Mouse (Mus musculus) granulocyte monocyte progenitor cell, adult 5-6 weeks (primary cell): Measurements from ENCODE around the gene Nfasc. TPM values are rescaled to one million over a fixed set of nuclear protein-coding genes. Genes with fewer than 3 reads are reported as not detected.

Source experiments
- ATAC-seq: replicated peaks from 2 replicates; pipeline ENCODE4 v1.8.0; 2016; ENCODE audit warnings: mild to moderate bottlenecking, moderate TSS enrichment, inconsistent platforms; ENCODE audit not compliant: poor library complexity, severe bottlenecking
- total RNA-seq, 2 experiments: library from RNA; stranded (forward) in 1 of 2; stranded (reverse) in 1 of 2; fragments of 200-712, 200-1000 nt in 1 of 2; fragments of >200 nt in 1 of 2; fragmentation: Nextera tagmentation in 1 of 2; gene quantifications; 2 replicates each; pipeline ENCODE4 v1.2.3; 2014 to 2017

Nfasc gene
- total RNA-seq, 2 experiments from 2014 or later: not detected

DNA sequence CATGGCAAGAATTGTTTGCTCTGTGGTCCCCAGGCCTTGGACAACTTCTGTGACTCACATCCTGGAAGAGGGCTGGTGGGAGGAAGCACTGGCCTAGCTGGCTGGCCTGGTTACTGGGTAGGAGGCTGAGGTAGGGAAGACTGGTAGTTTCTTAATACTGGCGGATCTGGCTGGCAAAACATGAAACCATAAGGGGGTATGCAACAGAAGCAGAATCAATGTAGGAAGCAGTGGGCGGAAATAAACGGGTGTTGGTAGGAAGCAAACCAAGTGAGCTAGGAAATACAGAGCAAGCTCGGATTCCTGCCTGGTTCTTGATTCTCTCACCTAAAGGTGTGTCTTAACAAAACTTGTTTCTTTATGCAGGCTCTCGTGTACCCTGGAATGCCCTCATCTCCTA is 149.5 kb downstream of the Nfasc start:
- ATAC-seq: no peak

DNA sequence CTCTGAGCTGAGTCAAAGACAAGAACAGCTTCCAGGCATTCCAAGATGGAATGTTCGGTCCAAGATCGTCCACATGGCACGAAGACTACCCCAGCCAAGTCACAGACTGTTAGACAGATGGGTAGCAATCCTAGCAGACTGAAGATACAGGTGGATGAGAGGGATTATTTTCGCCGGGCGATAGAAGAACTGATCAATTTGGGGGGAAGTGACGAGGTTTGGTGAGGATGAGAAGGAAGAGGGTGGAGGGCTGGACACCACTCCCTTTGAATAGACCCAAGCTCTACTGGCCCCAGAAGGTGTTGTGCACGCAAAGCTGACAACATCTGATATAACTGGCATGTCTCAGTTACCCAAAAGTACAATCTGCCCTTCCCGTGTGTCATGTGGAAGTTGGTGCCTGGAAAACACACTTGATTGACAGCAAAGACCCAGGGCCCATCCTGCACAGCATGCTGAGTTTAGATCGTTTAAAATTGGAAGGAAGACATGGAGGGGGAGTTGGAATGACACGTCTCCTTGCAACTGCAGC is 150.1 kb downstream of the Nfasc start:
- ATAC-seq: no peak

DNA sequence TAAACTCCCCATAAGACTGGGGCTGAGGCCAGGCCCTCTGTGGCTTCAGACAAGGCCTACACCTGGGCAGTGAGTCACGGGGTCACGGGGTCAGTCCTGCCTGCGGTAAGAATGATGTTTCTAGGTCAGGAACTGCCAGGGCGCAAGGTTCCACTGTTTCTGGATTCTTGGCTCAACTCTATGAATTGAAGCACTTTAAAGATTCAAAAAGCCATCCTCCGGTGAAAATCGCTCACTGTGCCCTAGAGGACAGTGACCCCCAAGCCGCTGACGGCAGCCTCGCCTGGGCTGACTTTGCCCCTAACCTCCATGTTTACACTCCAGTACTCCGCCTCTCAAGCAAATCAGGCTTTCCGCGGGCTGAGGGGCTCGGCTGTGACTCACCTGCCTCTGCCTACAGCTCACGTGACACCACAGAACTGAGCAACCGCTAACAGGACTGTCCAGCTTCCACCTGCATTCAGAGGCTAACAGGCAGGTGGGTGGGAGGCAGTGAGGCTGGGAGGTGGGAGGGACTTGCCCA is 154.9 kb downstream of the Nfasc start:
- ATAC-seq: no peak

DNA sequence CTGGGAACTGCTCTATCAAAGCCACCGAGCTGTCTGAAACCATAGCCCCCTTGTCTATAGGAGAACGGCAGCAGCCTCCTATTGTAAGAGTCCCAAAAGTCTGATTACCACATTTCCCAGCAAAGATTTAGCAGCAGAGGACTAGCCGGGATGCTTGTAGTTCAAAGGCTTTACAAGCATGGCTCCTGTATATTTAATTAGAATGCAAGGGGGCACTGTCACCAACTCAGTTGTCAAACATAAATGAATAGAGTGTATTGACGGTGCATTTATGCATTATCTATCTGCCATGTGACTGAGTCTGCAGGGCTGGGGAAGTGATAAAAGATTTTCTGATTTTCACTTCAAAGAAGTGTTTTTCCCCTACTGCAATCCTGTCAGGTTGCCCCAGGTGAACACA is 156.2 kb downstream of the Nfasc start:
- no peak for ATAC-seq

DNA sequence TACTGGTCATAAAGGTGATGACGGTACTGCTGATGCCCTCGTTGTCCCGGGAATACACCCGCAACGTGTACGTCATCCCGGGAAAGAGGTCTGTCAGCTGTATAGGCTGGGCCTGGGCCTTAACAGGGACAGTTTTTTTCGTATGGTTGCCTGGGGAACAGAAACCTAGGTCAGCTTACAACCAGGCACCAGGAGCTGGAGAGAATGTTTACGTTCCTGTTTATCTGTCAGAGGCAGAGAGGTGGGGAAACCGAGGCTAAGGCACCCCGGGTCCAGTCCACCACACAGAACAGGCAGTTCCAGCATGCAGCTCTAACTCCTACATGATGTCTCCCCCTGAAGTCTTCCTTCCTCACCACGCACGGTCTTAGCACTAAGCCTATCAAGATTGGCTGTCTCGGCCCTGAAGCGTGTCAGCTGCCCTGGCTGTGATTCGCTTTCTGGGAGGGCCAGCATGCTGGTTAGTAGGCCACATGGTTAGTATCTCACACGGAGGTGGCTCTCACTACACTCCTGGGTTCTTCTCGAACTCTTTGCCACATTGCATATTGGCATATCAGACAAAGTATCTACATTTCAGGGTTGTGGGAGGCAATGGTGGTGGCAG is 158.5 kb downstream of the Nfasc start:
- no peak for ATAC-seq

DNA sequence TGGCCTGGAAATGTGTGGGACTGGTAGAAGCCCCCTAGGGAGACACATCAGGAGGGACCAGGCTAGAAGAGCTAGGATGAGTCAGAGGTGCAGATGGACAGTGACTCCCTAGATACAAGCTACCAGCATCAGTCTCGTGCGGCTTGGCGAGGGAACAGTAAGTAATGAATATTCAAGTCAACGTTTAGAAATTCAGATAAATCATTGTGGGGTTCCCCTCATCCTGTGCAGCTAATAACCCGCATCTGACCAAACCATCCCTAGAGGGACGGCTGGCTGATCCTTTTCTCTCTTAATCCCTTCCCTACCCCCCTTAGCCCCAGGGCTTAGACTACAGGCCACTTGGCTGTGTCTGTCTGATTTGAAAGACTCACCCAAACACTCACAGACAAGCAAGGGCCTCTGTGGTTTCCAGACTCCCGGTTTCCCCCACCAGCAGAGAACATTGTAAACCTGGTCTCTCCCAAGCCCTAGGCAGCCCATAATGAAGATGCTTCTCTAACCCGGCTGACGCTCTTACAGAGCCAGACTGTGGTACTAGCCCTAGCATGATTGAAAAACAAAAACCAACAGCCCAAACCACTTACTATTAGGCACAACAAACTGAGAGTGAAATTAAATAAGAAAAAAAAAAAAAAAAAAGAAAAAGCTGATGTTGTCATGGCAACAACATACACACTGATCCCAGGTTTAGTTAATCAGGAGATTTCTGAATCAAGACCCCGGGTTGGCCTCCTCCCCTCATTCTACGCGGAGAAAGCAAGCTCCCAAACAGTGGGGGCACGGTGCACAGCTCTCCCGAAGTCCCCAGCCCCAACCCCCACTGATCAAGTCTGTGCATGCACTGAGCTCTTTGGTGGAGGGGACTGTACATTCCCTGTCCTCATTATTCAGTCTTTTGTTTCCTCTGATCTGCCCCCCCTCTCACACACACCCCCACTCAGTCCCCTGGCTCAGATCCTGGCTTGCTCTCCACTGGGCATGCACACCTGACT is 159.5 kb downstream of the Nfasc start:
- no peak for ATAC-seq

DNA sequence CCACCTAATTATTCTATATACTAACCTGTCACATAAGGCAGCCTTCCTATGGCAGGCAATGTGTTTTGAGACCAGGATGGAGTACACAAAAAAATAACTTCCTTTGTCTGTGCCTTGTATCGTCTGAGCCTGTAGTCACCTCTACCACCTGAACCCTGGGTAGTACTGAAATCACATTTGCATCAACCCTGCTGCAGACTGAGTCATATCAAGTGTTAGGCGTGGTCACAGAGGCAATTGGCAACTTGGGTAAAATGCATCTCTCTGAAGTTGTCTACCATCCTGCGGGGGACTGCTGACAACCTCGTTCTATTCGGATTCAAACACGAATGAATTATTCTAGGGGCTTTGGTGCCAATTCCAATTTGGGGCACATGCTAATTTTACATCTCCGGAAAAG is 161.5 kb downstream of the Nfasc start:
- no peak for ATAC-seq

DNA sequence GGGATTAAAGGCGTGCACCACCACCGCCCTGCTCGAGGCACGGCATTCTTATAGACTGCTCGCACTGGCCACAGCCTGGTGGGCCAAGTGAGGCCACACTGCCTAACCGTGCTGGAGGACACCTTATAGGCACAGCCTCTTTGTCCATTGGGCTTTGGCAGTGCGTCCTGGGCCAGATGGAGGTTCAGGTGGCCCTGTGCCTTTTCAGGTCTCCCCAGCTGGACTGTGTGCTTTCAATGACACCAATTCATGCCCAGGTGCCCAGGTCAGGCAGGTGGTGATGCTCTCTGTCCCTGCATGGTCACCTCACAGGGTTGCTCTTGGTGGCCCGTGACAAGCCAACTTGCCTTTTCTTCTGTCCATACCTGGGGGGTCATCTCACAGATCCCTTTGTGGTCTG is 164.8 kb downstream of the Nfasc start:
- ATAC-seq: no peak

DNA sequence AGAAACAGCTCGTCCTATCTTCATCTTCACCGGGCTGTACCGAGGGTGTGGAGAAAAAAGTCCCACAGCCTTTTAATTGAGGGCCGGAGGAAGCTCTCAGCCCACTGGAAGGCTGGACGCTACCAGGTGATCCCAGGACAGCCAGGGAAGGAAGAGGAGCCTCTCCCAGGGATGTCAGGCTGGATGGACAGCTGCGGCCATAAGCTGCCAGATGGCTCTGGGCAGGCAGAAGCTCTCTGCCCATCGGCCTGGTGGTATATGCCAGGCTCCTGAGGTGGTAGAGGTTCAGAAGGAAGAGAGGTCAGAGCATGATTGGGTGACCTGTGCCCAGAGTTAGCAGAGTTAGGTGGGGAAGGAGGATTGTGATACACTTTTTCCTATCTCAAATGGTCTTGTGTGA is 168.7 kb downstream of the Nfasc start:
- no peak for ATAC-seq

DNA sequence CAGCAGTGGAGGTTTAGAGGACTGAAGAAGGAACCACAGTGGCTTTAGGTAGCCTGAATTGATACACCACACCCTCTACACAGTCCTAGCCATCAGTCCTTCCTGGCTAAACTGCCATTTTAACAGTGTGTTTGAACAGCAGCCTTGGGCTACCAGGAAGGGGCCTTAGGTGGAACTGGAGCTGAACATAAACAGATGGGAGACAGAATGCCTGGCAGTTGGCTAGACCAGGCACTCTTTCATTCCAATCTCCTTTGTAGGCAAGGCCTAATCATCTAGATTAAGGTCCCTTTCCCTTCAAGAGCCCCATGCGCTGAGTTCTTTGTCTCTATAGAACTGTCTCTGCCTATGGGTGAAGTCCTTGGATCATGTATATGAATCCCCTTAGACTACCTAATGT is 170.0 kb downstream of the Nfasc start:
- ATAC-seq: no peak

DNA sequence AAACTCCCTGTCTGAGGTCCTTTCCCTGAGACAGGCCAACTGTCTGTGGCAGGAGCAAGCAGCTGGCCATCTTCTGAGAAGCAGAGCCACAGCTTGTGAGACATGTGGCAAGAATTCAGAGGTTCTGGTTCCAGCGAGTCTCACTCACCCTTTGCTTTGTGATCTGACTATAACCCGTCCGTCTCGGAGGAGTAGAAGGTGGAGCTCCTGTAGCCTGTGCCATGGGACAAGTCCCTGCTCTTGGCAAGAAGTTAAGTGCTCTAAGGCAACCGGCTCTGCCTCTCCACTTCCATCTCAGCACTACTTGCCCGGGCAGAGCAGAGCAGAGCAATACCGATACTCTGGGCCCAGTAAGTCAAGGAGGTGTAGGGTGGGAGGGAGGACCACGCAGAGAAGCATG is 170.7 kb downstream of the Nfasc start:
- no peak for ATAC-seq

DNA sequence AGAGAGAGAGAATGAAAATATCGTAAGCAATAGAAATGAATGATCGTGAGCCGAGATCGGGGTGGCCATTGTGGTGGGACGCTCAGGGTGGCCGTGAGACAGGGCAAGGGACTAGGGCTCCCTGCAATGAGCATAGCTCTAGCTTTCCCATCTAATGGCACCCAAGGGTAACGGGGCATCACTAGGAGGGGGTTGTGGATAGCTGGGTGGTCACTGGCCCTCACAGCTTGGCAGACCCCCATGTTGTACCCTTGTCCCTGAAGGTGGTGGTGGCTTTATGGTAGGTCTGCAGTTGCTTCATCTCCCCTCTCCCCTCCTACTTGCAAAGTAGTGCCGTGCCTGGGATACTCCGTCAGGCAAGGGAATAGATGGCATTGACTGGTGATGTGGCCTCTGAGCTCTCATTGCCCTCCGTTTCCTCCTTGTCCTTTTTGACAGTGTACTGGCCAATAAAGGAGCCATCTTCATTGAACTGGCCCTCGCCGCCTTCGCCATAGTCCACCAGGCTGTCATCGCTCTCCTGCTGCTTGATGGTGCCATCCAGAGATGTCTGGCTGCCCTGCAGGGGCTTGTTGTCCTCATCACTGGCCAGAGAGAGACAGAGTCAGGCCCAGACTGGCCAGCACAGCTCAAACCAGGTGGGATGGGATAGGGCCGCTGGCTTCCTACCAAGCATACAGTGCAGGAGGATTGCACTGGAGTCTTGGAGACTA is 171.4 kb downstream of the Nfasc start:
- no peak for ATAC-seq

DNA sequence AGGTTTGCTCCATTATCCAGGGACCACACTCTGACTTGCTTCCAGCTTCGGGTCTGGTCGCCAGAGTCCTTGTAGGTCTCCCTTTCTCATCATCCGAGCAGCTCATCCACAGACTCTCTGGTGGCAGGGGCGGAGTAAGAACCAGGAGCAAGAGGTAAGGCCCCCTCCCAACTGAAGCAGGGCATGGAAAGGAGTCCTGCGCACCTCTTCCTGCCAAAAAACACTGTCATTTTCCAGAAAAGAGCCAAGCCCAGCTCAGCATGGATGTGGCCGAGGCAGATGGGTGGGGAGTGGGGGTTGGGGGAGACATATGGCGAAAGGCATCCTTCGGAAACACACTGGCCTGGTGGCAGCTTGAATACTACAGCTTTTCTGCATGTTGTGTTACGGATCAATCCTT is 172.1 kb downstream of the Nfasc start:
- ATAC-seq: no peak

DNA sequence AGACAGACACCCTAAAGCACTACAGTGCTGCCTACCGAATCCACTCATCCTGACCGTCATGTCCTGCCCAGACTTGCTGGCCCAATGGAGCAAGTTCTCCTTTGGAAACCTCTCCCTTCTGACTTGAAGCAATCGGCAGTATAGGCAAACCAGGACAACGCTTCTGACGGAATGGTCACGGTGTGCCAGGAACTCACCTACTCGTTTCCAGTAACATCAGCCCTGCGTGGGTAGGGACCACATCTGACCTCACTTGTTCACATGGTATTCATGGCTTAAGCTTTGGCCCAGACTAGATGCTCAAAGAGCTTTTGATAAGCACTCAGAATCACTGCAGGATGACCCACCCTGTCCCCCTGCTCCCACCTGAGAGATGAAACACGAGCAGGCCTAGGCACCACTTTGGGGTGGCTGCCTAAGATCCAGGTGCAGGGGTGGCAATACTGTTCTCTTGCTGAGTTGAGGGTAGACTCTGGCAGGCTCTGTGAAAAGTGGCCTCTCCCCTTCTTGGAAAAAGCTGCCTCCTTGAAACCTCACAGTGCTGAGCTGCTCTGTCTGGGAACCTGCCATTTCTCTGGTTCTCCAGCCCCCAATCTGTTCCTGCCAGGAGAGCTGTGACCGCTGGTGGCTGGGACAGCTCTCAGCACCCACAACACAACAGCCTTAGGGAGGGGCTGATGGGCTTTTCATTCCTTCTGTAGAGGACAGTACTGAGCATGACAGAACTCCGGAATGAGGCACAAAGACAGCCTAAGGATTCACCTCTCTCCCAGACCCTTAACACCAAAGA is 174.1 kb downstream of the Nfasc start:
- ATAC-seq: no peak

DNA sequence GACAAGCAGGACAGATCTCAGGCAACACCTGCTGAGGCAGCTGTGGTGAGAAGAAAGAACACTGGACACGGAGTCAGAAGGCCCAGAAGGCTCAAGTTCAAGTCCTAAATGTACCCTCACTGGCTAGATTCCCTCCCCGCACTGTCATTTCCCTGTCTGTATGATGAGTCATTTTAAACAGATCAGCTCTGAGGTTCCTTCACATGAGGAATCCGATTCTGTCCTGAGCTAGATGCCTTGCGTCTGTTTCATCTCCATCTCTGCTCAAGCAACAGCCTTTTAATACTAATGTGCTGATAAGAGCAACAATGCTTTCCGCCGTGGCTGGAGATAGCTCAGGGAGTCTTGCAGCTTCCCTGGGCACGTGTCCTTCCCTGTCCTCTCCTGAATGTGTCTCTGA is 175.8 kb downstream of the Nfasc start:
- ATAC-seq: no peak

DNA sequence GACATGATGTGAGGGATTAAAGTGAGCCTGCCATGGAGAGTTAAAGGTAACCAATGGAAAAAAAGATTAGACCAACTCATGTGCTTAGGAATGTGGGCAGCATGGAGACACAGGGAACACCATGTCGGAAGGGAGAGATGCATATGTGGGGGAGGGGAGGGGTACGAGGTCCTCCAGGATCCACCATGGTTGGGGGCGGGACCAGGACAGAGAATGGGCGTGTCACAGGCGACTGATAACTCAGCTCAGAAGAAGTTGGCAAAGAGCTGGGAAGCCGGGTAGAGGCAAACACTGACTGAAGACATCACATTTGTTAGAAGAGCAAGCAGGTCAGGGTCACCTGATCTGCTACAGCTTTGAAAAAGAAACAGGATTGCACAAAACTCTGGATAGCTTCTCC is 176.7 kb downstream of the Nfasc start:
- no peak for ATAC-seq

DNA sequence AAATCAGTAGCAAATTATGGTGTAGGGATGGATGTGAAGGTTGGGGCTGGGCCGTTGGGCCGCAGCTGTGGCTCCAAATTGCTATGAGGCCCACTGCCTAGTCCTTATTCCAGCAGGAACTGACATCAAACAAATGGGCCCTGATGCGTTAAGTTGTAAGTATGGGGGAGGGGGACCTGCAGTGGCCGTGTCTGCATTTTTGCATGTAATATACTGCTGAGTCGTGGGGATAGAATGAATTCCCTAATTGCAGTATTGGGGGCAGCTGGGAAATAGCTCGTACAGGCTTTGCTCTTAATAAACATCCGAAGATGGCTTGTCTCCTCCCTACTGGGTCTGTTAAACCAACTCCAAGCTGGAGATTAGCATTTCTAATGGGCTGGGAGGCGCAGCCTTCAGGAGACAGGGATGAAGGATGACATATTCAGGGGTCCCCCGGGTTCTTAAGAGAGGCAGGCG is 179.2 kb downstream of the Nfasc start:
- no peak for ATAC-seq

DNA sequence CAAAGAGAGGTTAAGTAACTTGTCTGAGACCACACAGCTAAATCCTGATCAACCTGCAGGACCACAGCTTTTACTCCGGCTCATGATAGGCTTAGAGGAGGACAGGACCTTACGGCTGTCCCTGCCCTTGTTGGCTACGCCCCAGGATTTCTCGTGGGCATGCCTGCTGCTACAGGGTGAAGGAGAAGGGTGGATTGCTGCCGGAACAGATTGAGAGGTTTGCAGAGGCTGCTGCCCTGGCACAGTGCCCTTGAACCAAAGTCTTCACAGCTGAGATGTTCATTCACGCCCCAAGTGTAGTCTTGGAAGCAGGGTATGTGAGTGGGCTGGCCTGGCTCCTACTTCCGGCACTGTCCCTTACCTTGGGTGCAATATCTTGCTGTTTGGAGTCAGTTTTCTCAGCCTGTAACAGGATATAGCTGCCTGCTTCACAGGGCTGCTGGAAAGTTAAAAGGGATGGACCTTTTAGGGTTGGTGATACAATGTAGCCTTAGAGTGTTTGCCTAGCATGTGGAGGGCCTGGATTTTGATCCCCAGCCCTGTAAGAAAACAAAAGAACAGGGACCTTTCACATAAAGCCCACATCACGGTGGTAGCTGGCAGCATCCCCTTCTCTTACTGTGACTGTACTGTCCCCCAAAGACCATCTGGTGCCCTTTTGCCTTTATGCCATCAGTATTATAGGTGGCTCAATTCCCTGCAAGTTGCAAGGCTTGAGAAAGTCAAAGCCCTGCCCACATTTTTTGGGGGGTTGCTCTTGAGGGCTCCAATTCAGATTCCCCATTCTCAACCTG is 180.5 kb downstream of the Nfasc start:
- no peak for ATAC-seq

DNA sequence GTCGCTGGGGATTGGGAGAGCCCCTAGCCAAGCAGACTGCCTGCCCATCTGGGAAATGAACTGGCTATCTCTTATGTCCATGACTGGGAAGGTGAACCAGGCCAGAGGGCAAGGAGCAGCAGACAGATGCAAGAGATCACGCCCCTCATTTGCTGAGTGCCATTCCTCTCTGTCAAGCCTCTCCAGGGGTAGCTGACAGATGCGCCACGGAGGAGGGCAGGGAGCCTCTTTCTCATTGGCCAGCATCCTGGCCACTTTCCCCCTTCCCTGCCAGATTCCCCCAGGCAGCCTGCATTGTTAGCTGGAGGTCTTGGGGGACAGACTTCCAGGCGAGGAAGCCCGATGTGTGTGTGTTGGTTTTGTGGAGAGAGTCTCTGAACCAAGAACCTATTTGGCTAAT is 182.6 kb downstream of the Nfasc start:
- ATAC-seq: no peak
